Mouse (Mus musculus): Measurements from ENCODE around the gene Mb. TPM values are rescaled to one million over a fixed set of nuclear protein-coding genes. Genes with fewer than 3 reads are reported as not detected.

Mb gene
- over 10,000 TPM in 1 of 2 experiments, 1,000 to 10,000 TPM in 1; 9,939 to 10,365 TPM for total RNA-seq (2021)

GRCm38 (mm10) chr15:77050570-77050969, at the start of gene Mb:
Gene Mb (minus strand): TSS chr15:77050670.
- intact Hi-C loops (cut with DNase I), result no loop called here
- DNase-seq, result no peak

GRCm38 (mm10) chr15:77099756-77100155, 49.3 kb upstream of the Mb start:
- no peak for DNase-seq
- intact Hi-C loops (cut with DNase I), result loop anchor here (5.0 kb wide), 1 partner anchor 268 kb away; no protein-coding TSS in a partner anchor

DNA sequence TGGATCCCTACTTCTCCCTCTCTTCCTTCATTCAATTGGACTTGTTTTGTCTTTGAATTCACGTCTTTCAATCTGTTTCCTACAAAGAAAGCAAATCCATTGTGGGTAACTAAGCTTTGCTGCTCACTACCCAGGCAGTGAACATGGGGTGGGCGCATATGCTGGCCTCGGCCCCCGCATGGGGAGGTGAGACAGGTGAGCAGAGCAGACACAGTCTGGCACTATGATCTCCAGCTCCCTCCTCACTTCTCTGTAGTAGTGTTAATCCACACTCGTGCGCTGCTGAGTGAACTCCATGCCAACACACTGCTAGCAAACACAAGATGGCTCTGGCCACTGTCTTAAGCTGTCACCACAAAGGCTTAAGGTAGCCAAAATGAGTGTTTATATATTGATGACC, 46.9 kb upstream of the Mb start:
- DNase-seq, result no peak
- intact Hi-C loops (cut with DNase I), result no loop called here

DNA sequence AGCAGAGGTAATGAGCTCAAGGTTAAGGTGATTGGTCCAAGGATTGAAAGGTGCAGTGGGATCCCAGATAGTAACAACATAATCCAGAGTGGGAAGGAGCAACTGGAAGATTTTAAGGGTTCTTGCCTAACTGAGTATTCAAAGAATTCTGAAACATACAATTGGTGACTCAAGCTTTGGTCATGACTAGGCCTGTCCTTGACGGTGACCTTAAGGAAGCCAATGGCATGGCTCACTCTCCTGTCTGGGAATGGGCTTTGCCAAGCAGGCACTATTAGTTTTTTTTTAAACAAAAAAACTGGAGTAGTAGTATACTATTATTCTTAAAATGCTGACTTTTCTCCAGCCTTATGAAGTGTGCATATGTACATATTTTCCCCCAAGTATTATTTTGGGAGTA, 44.7 kb upstream of the Mb start:
- intact Hi-C loops (cut with DNase I), result no loop called here
- DNase-seq, result no peak

DNA sequence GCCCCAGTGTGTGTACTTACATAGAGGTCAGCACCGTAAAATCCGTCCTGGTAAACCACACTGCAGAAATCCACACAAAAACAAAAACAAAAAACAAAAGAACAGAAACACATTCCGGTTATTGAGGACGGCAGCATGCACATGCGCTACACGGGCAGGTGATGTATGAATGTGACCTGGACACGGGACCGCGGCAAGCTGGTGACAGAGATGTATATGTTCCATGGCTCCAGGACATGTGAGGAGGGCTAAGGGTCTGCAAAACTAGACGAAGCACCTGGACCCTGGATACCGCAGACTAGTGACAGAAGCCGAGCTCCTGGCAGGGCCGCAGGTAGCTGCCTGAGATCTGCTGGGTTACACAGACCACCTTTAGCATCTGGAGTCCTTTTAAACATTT, 44.0 kb upstream of the Mb start:
- DNase-seq, result no peak

GRCm38 (mm10) chr15:77091394-77091793, 40.9 kb upstream of the Mb start:
- intact Hi-C loops (cut with DNase I), result no loop called here
- no peak for DNase-seq

More for the DNA sequence above, 44.0 kb upstream of the Mb start:
- intact Hi-C loops (cut with DNase I), result no loop called here

GRCm38 (mm10) chr15:77090531-77090930, 40.1 kb upstream of the Mb start:
- intact Hi-C loops (cut with DNase I), result no loop called here
- DNase-seq, result no peak

GRCm38 (mm10) chr15:77089249-77089648, 38.8 kb upstream of the Mb start:
- intact Hi-C loops (cut with DNase I), result loop anchor here (5.0 kb wide), 1 partner anchor 128 kb away; no protein-coding TSS in a partner anchor
- DNase-seq, result no peak

DNA sequence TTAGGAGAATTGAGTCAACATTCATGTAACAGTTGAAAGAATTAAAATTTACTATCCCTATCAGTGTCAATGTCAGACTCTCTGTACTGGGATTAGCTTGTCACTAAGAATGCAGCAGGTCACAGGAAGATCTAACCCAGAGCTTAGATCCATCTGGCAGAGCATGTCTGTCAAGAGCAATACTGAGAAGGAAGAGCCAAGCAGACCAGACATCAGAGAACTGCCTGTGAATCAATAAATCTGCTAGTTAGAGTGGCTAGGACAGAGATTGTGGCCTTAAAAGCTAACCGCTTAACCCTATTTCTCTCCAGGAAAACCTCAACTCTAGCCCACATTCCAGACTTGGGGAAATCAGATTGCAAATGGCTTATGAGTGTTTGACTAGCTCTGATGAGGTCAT, 36.0 kb upstream of the Mb start:
- no peak for DNase-seq
- intact Hi-C loops (cut with DNase I), result loop anchor here (5.0 kb wide), 1 partner anchor 131 kb away; no protein-coding TSS in a partner anchor

DNA sequence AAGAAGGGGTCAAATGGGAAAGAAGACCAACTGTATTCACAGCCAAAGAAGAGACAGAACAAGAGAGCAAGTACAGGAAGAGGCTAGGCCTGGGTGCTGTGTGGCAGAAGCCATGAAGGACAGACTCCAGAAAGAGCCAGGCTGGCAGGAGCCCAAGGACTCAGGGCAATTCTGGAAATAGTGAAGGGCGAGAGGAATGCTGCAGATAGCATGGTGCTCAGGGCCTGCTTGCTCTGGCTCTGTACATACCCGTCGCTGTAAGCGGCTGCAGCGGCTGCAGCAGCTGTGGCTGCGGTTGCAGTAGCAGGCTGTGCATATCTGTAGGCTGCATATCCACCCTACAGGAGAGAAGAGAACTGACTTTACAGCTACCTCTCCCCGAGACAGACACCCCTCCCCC, 35.3 kb upstream of the Mb start:
- intact Hi-C loops (cut with DNase I), result loop anchor here (5.0 kb wide), 1 partner anchor 131 kb away; no protein-coding TSS in a partner anchor
- peak; percentile 84 to 85 for DNase-seq

DNA sequence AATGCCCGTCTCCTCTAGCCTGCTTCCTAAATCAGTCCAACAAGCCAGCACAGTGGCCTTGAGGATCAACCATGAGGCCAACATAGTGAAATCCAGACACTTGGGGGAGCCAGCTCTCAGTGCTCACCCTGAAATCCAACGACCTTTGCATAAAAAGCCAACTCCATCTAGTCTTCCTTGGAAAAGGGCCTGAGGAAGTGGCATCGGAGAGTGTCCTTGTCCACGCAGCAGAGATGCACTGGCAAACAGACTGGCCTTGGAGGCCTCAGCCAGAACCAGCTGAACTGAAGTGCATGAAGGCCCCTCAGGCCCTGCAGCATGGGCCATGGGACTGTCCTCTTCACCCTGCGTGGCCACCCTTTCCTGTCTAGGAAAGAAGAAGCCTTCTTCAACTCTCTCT, 31.0 kb upstream of the Mb start:
- intact Hi-C loops (cut with DNase I), result no loop called here
- DNase-seq, result no peak

GRCm38 (mm10) chr15:77080684-77081254, 30.3 kb upstream of the Mb start:
- peak in 1 of 2 experiments; percentile 45 for DNase-seq
- intact Hi-C loops (cut with DNase I), result no loop called here

DNA sequence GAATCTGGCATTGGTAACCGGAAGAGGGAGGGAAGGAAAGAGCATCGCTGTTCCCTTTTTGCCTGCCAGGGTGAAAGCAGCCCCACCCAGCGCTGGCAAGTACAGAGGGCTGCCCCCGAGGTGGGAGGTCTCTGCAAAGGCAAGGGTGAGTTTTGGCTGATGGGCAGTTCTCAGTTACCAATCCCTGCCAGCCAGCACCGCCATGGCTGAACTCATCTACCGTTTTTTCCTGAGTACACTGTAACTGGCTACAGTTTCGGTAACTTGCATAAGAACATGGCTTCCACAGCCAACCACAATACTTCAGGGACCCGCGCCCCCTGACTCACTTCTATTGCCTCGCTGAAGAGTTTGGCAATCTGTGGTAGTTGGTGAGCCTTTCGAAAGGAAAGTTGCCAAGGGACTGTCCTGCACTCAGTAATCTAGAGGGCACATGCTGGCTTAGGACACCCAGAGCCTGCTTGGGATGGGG, 29.5 kb upstream of the Mb start:
- intact Hi-C loops (cut with DNase I), result no loop called here
- peak in 1 of 2 experiments; percentile 57 for DNase-seq

- intact Hi-C loops (cut with DNase I), result no loop called here
- no peak for DNase-seq
These were observed 28.9 kb upstream of the Mb start for GRCm38 (mm10) chr15:77079256-77079822.

GRCm38 (mm10) chr15:77078786-77079185, 28.3 kb upstream of the Mb start:
- intact Hi-C loops (cut with DNase I), result no loop called here
- DNase-seq, result no peak

GRCm38 (mm10) chr15:77077906-77078305, 27.4 kb upstream of the Mb start:
- intact Hi-C loops (cut with DNase I), result no loop called here
- no peak for DNase-seq

- DNase-seq, result no peak
- intact Hi-C loops (cut with DNase I), result no loop called here
These were observed 26.1 kb upstream of the Mb start for GRCm38 (mm10) chr15:77076523-77076922.

DNA sequence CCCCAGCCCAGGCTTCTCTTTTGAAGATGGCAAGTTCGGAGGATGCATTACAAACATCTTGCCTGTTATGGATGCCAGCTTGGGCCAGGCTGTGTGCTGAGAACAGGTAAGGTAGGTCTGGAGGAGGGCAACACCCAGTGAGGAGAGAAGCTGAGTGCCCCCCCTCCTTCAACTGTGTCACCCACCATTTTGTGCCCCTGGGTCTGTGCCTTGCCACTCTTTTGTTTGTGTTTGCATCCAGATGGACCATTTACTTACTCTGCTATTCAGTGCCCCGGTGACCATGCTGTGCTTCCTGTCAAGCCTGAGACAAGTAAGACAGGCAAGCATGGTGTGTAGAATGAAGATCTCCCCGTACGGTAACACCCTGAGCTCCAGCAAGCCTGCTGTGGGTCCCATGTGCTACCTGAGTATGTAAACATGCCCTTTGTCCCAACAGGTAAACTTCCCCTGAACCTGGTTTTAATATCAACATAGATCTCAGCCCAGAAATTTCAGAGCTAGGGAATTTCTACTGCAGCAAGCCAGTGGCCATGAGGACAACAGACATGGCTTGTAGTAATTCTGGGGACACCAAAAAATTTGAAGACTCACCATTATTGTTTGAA, 22.2 kb upstream of the Mb start:
- intact Hi-C loops (cut with DNase I), result no loop called here
- no peak for DNase-seq

DNA sequence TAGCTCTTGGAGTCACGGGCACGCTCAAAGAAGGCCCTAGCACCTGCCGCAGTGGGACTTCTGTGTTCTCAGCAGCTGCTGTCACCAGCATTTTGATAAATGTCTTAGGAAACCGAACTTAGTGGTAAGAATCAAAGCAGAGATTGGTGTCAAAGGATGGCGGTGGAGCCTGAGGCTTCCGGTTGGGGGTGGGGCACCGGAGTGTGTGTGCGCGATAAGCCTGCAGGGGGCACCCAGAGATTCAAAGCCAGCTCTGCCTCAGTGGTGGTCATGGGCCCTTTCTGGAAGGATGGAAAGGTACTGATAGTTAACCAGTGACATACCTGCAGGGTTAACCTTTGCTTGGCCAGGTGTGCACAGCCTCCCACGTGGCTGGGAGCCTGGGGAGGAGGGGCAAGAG, 21.0 kb upstream of the Mb start:
- intact Hi-C loops (cut with DNase I), result no loop called here
- DNase-seq, result peak in 1 of 2 experiments; percentile 48

- DNase-seq, result no peak
- intact Hi-C loops (cut with DNase I), result no loop called here
These were observed 20.3 kb upstream of the Mb start for GRCm38 (mm10) chr15:77070745-77071268.

- intact Hi-C loops (cut with DNase I), result loop anchor here (2.0 to 5.0 kb wide), 3 partner anchors 30 to 92 kb away; no protein-coding TSS in a partner anchor
- DNase-seq, result peak; percentile 57 to 61
These were observed 18.5 kb upstream of the Mb start for GRCm38 (mm10) chr15:77069019-77069418.

DNA sequence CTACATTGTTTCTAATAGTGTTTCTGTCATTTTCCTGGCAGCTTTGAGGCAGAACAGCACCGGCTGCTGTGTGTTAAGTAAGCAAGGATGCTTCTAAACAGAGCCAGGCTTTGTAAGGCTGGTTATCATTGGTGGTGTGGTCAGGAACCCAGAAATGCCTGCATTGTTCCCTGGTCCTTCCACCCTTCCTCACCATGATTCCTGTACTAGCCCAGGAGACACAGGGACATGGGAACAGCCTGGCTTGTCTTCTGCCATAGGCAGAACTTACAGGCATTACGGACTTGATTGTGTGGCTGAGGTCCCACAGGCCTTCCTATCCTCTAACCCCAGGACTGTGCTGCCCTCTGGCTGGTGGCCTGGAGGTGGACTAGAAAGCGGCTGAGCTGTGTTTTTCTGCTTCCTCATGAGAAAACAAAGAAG, 18.0 kb upstream of the Mb start:
- intact Hi-C loops (cut with DNase I), result loop anchor here (2.0 to 5.0 kb wide), 3 partner anchors 30 to 91 kb away; no protein-coding TSS in a partner anchor
- DNase-seq, result peak; percentile 64 to 66

All from heart, postnatal 10 days (tissue).